Mouse (Mus musculus) hindbrain, embryonic 15.5 days (tissue): ENCODE results near the gene Cep290. TPM values are rescaled to one million over a fixed set of nuclear protein-coding genes. Genes with fewer than 3 reads are reported as not detected.
A peak's percentile ranks its signal among the peaks of the same experiment; 100 is the strongest.

Experiments
- ATAC-seq: fragments of 200-750 bp; cut with Nextera tagmentation; 2 replicates; pipeline ENCODE4 v1.8.0; 2017; ENCODE audit warnings: low read depth, moderate number of reproducible peaks, moderate TSS enrichment; ENCODE audit not compliant: low FRiP score
- H3K27ac ChIP-seq: fragments of 300-500 bp; sonication (generic); replicated peaks from 2 replicates; pipeline ENCODE4 v1.5.1; 2015; ENCODE audit warnings: mild to moderate bottlenecking, inconsistent platforms
- H3K27me3 ChIP-seq: fragments of 300-500 bp; sonication (generic); 2 replicates; pipeline ENCODE4 v1.6.1; 2015; ENCODE audit warnings: control low read depth, inconsistent platforms
- H3K36me3 ChIP-seq: fragments of 300-500 bp; sonication (generic); 2 replicates; pipeline ENCODE4 v1.6.1; 2015; ENCODE audit warnings: control low read depth, inconsistent platforms
- H3K4me1 ChIP-seq: fragments of 300-500 bp; sonication (generic); replicated peaks from 2 replicates; pipeline ENCODE4 v1.6.1; 2015; ENCODE audit warnings: control low read depth, inconsistent platforms
- H3K4me2 ChIP-seq: fragments of 300-500 bp; sonication (generic); 2 replicates; pipeline ENCODE4 v1.6.1; 2015; ENCODE audit warnings: moderate library complexity, mild to moderate bottlenecking, inconsistent platforms
- H3K4me3 ChIP-seq: fragments of 300-500 bp; sonication (generic); 2 replicates; pipeline ENCODE4 v1.5.1; 2015; ENCODE audit warnings: mild to moderate bottlenecking, inconsistent platforms
- H3K9ac ChIP-seq: fragments of 300-500 bp; sonication (generic); 2 replicates; pipeline ENCODE4 v1.6.1; 2015; ENCODE audit warnings: inconsistent platforms
- H3K9me3 ChIP-seq: fragments of 300-500 bp; sonication (generic); 2 replicates; pipeline ENCODE4 v1.6.1; 2016; ENCODE audit warnings: control low read depth, inconsistent platforms
- WGBS: fragments of 180-500 bp; shearing (Covaris S2); methylation state at CpG from one replicate; pipeline ENCODE4 v1.1.7; 2015; 5-methylcytosine and 5-hydroxymethylcytosine counted together
- polyA plus RNA-seq: library from polyadenylated mRNA; unstranded; fragments of >200 nt; fragmentation: Nextera tagmentation; extraction: Ambion mirVana; gene quantifications from 2 replicates; pipeline ENCODE4 v1.2.1, GENCODE M21; 2015

Gene Cep290
- polyA plus RNA-seq = 5.9 and 6.0 TPM in 2 replicates

DNA sequence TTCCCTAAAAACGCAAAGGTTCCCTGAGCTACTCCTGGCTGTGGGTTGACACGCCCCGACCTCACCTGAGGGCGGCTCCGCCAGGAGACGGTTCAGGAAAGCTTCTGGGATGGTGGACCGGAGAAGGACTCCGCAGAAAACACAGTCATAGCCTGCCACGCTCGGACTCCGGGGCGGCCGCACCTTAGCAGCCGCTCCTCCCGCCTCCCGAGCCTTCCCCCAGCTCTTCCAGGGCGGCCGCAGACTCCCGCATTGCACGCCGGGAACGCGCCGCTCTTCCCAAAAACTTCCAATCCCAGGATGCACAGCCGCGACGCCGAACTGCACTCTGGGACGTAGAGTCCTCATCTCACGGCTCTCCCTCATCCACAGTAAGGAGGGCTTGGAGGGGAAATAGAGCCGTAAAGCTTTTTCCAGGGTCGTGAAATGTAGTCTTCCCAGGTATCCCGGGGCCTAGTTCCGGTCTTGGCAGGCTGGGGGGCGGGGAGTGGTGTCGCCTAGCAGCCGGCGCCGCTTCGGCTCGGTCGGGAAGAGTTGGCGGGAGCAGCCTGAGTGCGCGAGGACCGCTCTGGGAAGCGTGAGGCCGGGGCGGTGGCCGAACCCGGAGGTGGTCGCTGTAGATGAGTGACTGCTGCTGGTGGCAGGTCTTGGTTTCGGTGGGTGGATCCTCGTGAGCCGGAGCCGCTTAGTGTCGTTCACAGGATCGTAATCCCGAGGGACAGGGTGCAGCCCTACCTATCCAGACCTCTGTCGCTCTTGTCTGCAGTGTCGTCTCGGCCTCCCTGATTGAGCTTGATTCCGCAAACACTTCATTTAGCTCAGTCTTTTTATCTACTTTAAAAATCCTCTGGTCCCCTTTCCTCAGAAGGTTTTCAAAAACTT, at the start of gene Cep290, which contains the start of gene Tmtc3:
Gene Cep290, plus strand, starts transcription at position 462 of the 882 bp plus-strand sequence.
Gene Tmtc3, minus strand, starts transcription at position 254 of the 882 bp plus-strand sequence.
- whole genome bisulfite sequencing = under 1% methylated on average over 62 of the region's 63 CpGs
- H3K9ac ChIP-seq = peak within 1 kb of the TSS; percentile 82
- ATAC-seq = peak; percentile 100
- peaks cover 10% of the 10 kb centered on the region for H3K4me1 ChIP-seq
- no peaks in the 10 kb centered on the region for H3K27me3 ChIP-seq
- H3K27ac ChIP-seq = peak within 1 kb of the TSS; percentile 84
- no peaks in the 10 kb centered on the region for H3K9me3 ChIP-seq
- peak within 1 kb of the TSS; percentile 97 for H3K4me3 ChIP-seq
- peak within 1 kb of the TSS; percentile 91 for H3K4me2 ChIP-seq
- H3K36me3 ChIP-seq = no peaks in the 10 kb centered on the region

DNA sequence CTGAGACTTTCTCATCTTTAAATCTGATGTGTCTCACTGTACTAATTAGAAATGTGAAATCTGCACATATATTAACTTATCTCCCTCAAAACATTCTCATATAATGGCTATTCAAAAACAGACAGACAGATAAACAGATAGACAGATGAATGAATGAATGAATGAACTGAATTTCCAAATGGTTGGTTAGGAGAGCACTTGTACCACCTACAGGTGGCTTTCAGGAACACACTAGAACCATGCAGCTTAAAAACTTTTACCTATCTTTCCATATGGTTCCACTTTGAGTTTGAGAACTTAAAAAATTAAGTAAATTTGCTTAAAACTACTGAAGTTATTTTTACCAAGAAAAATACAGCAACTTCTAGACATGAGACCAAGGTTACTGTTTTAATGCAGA, 38.0 kb upstream of the Cep290 start:
- no peak overlapping the region for H3K4me3 ChIP-seq
- no peaks in the 10 kb centered on the region for H3K27me3 ChIP-seq
- no peaks in the 10 kb centered on the region for H3K9me3 ChIP-seq
- H3K27ac ChIP-seq = no peak overlapping the region
- H3K36me3 ChIP-seq = peaks cover 19% of the 10 kb centered on the region
- H3K9ac ChIP-seq = no peak overlapping the region
- ATAC-seq = no peak
- H3K4me1 ChIP-seq = no peaks in the 10 kb centered on the region
- H3K4me2 ChIP-seq = no peak overlapping the region

DNA sequence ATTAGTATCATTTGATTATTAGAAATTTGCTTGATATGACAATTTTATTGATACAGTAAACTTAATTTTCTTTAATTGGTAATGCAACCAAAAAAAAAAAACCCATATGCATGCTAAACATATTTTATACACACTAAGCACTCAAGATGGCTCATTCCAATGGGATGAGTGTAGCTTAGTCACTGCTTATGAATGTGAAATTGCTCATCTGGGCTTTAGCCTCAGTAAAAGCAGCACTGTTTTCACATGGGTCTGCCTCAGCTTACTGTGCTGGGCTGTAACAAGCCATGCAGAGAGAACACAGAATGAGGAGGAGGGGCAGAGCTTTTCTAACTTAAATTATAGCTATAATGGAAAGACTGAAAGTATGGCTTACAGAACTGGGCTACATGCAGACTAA, 26.8 kb upstream of the Cep290 start:
- no peak overlapping the region for H3K9ac ChIP-seq
- H3K4me2 ChIP-seq = no peak overlapping the region
- H3K9me3 ChIP-seq = no peaks in the 10 kb centered on the region
- H3K27me3 ChIP-seq = no peaks in the 10 kb centered on the region
- no peak overlapping the region for H3K27ac ChIP-seq
- no peak for ATAC-seq
- H3K4me3 ChIP-seq = no peak overlapping the region
- H3K4me1 ChIP-seq = no peaks in the 10 kb centered on the region
- peaks cover 15% of the 10 kb centered on the region for H3K36me3 ChIP-seq

DNA sequence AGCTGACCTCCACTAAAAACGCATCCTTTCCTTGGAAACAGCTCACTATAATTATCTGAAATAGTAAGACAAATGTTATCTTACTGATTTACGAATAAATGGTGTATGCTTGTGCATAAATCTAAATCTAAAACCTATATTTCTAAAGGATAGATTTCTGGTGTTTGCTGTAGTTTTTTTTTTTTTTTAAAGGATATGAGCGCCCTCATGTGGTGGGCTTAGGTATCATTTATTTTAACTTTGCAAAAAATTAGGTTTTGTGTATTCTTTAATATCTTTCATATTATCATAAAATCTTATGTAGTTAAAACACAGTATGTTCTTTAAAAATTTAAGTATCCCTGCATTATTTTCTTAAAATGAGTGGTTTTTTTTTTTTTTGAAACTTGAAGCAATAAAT, 12.3 kb upstream of the Cep290 start:
- Histone ChIP-seq H3K4me1 (no peaks in the 10 kb centered on the region), H3K9ac (no peak overlapping the region), H3K4me3 (no peak overlapping the region), H3K36me3 (peaks cover 25% of the 10 kb centered on the region; the same call in 1 of the 2 replicates), H3K9me3 (no peaks in the 10 kb centered on the region), H3K4me2 (no peak overlapping the region), H3K27ac (no peak overlapping the region), H3K27me3 (no peaks in the 10 kb centered on the region)
- ATAC-seq = no peak
- WGBS = 59% methylated on average over 3 of the region's 3 CpGs

DNA sequence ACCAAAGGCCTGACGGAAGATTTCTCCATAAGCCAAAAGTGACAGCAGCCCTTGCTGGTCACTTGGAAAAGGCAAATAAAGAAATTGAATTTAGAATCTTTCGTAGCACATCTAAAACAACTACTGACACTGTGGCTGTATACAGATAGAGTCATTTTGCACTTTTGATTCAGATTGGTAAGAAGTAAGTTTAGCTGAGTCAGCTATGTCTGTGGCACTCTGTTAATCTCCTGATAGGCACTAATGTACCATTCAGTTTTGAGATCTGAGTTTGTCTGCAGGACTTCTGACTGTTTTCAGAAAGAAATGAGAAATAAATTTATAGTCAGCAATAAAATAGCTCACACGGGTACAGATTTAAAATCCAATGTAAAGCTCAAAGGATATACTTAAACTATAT, 7.8 kb upstream of the Cep290 start:
- no peak overlapping the region for H3K4me2 ChIP-seq
- WGBS = 93% methylated on average over 3 of the region's 3 CpGs
- no peak for ATAC-seq
- peaks cover 18% of the 10 kb centered on the region; the same call in 1 of the 2 replicates for H3K36me3 ChIP-seq
- no peak overlapping the region for H3K4me3 ChIP-seq
- no peaks in the 10 kb centered on the region for H3K27me3 ChIP-seq
- no peak overlapping the region for H3K9ac ChIP-seq
- H3K27ac ChIP-seq = no peak overlapping the region
- H3K4me1 ChIP-seq = no peaks in the 10 kb centered on the region
- H3K9me3 ChIP-seq = no peaks in the 10 kb centered on the region

DNA sequence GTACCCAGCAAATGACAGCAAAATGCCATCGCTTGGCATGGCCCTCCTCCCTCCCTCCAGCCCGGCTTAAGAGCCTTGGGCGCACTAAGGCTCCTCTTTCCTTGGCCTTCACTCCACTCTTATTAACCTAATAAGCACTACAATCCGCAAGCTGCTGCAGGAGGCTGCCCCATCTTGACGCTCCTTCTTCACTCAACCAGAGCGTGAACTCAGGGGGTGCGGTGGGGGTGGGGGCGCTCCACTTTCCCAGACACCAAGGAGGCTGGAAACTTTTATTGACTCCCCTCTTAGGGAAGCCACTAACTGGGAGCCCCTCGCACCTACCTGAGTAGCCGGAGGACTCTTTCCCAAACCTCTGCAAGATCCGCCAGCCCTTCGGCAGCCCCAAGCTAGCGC, 659 bp upstream of the Cep290 start:
- H3K9ac ChIP-seq = peak overlapping the region; percentile 82
- H3K27ac ChIP-seq = peak overlapping the region; percentile 84
- peak; percentile 15 for ATAC-seq
- H3K9me3 ChIP-seq = no peaks in the 10 kb centered on the region
- H3K4me3 ChIP-seq = peak overlapping the region; percentile 97
- peaks cover 10% of the 10 kb centered on the region for H3K4me1 ChIP-seq
- H3K4me2 ChIP-seq = peak overlapping the region; percentile 91
- no peaks in the 10 kb centered on the region for H3K36me3 ChIP-seq
- under 1% methylated on average over 13 of the region's 13 CpGs for WGBS
- H3K27me3 ChIP-seq = no peaks in the 10 kb centered on the region

GRCm38 (mm10) chr10:100491916-100492315, 4.6 kb downstream of the Cep290 start:
- WGBS = 98% methylated on average over 7 of the region's 7 CpGs
- ATAC-seq = no peak
- no peak overlapping the region for H3K27ac ChIP-seq

GRCm38 (mm10) chr10:100498309-100498708, 11.0 kb downstream of the Cep290 start:
- 87% methylated on average over 3 of the region's 3 CpGs for WGBS
- H3K4me1 ChIP-seq = no peaks in the 10 kb centered on the region
- ATAC-seq = no peak
- H3K4me2 ChIP-seq = no peak overlapping the region
- no peaks in the 10 kb centered on the region for H3K9me3 ChIP-seq
- no peak overlapping the region for H3K9ac ChIP-seq
- no peaks in the 10 kb centered on the region for H3K27me3 ChIP-seq
- H3K4me3 ChIP-seq = no peak overlapping the region
- peaks cover 51% of the 10 kb centered on the region for H3K36me3 ChIP-seq
- H3K27ac ChIP-seq = no peak overlapping the region

More at GRCm38 (mm10) chr10:100491916-100492315, 4.6 kb downstream of the Cep290 start:
- Histone ChIP-seq H3K9me3 (no peaks in the 10 kb centered on the region), H3K27me3 (no peaks in the 10 kb centered on the region), H3K4me3 (no peak overlapping the region), H3K4me1 (peaks cover 5% of the 10 kb centered on the region), H3K9ac (no peak overlapping the region), H3K4me2 (no peak overlapping the region), H3K36me3 (peaks cover 13% of the 10 kb centered on the region)

- no peak overlapping the region for H3K9ac ChIP-seq
- no peaks in the 10 kb centered on the region for H3K9me3 ChIP-seq
- no peak overlapping the region for H3K4me2 ChIP-seq
- no peaks in the 10 kb centered on the region for H3K27me3 ChIP-seq
- H3K27ac ChIP-seq = no peak overlapping the region
- H3K4me3 ChIP-seq = no peak overlapping the region
- 97% methylated on average over 1 of the region's 1 CpGs for WGBS
- no peak for ATAC-seq
- H3K4me1 ChIP-seq = no peaks in the 10 kb centered on the region
- H3K36me3 ChIP-seq = peaks cover 22% of the 10 kb centered on the region
Measured at GRCm38 (mm10) chr10:100508170-100508569, 20.8 kb downstream of the Cep290 start.

- Histone ChIP-seq H3K4me3 (no peak overlapping the region), H3K9me3 (no peaks in the 10 kb centered on the region), H3K27ac (no peak overlapping the region), H3K36me3 (peaks cover 13% of the 10 kb centered on the region), H3K4me2 (no peak overlapping the region), H3K27me3 (no peaks in the 10 kb centered on the region), H3K4me1 (no peaks in the 10 kb centered on the region), H3K9ac (no peak overlapping the region)
- 87% methylated on average over 4 of the region's 4 CpGs for WGBS
- ATAC-seq = no peak
Measured at GRCm38 (mm10) chr10:100521617-100522016, 34.3 kb downstream of the Cep290 start.

GRCm38 (mm10) chr10:100522330-100522729, 35.0 kb downstream of the Cep290 start:
- Histone ChIP-seq H3K27me3 (no peaks in the 10 kb centered on the region), H3K4me3 (no peak overlapping the region), H3K36me3 (peaks cover 13% of the 10 kb centered on the region), H3K9ac (no peak overlapping the region), H3K9me3 (no peaks in the 10 kb centered on the region), H3K27ac (no peak overlapping the region), H3K4me2 (no peak overlapping the region), H3K4me1 (no peaks in the 10 kb centered on the region)
- 88% methylated on average over 9 of the region's 9 CpGs for WGBS
- no peak for ATAC-seq

- Histone ChIP-seq H3K36me3 (peaks cover 9% of the 10 kb centered on the region; the same call in 1 of the 2 replicates), H3K4me3 (no peak overlapping the region), H3K27me3 (no peaks in the 10 kb centered on the region), H3K9me3 (no peaks in the 10 kb centered on the region), H3K9ac (no peak overlapping the region), H3K4me1 (no peaks in the 10 kb centered on the region), H3K4me2 (no peak overlapping the region), H3K27ac (no peak overlapping the region)
- ATAC-seq = no peak
- 95% methylated on average over 9 of the region's 9 CpGs for WGBS
Measured at GRCm38 (mm10) chr10:100524499-100525390, 37.4 kb downstream of the Cep290 start.
